Mouse (Mus musculus) stomach, postnatal 0 days (tissue): ENCODE measurements around the gene Pdcd10. TPM values are rescaled to one million over a fixed set of nuclear protein-coding genes. Genes with fewer than 3 reads are reported as not detected.

Source experiments
- ATAC-seq: fragments of 200-750 bp; cut with Nextera tagmentation; 2 replicates; pipeline ENCODE4 v1.8.0; 2017; ENCODE audit not compliant: low FRiP score, low TSS enrichment
- DNase-seq: peaks from one replicate; pipeline ENCODE4 v3.0.0-alpha.2; 2016; ENCODE audit warnings: low spot score
- H3K27ac ChIP-seq: fragments of 300-500 bp; sonication (generic); replicated peaks from 2 replicates; pipeline ENCODE4 v1.5.1; 2014; ENCODE audit warnings: mild to moderate bottlenecking, control low read depth
- H3K27me3 ChIP-seq: fragments of 300-500 bp; sonication (generic); 2 replicates; pipeline ENCODE4 v1.6.1; 2014; ENCODE audit warnings: low read length; ENCODE audit not compliant: control insufficient read depth, insufficient read depth
- H3K36me3 ChIP-seq: fragments of 300-500 bp; sonication (generic); 2 replicates; pipeline ENCODE4 v1.6.1; 2014; ENCODE audit warnings: low read length, mixed read lengths; ENCODE audit not compliant: control insufficient read depth, insufficient read depth
- H3K4me1 ChIP-seq: fragments of 300-500 bp; sonication (generic); replicated peaks from 2 replicates; pipeline ENCODE4 v1.6.1; 2014; ENCODE audit warnings: antibody characterized with exemption; ENCODE audit not compliant: control insufficient read depth, insufficient read depth
- H3K4me2 ChIP-seq: fragments of 300-500 bp; sonication (generic); replicated peaks from 2 replicates; pipeline ENCODE4 v1.6.1; 2014; ENCODE audit warnings: low read depth, mild to moderate bottlenecking, control low read depth, moderate library complexity
- H3K4me3 ChIP-seq: fragments of 300-500 bp; sonication (generic); 2 replicates; pipeline ENCODE4 v1.5.1; 2014; ENCODE audit warnings: low read depth, low read length, control low read depth
- H3K9ac ChIP-seq: fragments of 300-500 bp; sonication (generic); 2 replicates; pipeline ENCODE4 v1.6.1; 2014; ENCODE audit warnings: mild to moderate bottlenecking, low read length, control low read depth, mixed read lengths
- H3K9me3 ChIP-seq: fragments of 300-500 bp; sonication (generic); 2 replicates; pipeline ENCODE4 v1.6.1; 2016; ENCODE audit warnings: low read length; ENCODE audit not compliant: control insufficient read depth
- CTCF ChIP-seq: IDR thresholded peaks from 2 replicates; pipeline ENCODE4 v1.5.1; 2016; ENCODE audit warnings: antibody characterized with exemption, low read depth, mild to moderate bottlenecking, moderate library complexity
- EP300 ChIP-seq: optimal IDR thresholded peaks from 2 replicates; pipeline ENCODE3; 2016; ENCODE audit warnings: antibody characterized with exemption
- WGBS: fragments of 180-500 bp; shearing (Covaris S2); extraction: QIAGEN DNeasy Blood & Tissue Kit; methylation state at CpG from one replicate; pipeline ENCODE4 v1.1.7; 2014; 5-methylcytosine and 5-hydroxymethylcytosine counted together
- polyA plus RNA-seq: library from polyadenylated mRNA; unstranded; fragments of >200 nt; fragmentation: Nextera tagmentation; extraction: Ambion mirVana; gene quantifications from 2 replicates; pipeline ENCODE4 v1.2.1, GENCODE M21; 2015

Gene Pdcd10
- polyA plus RNA-seq, 1 experiment from 2014 or later, result 102 TPM

GRCm38 (mm10) chr3:75498961-75499960, 57.4 kb downstream of the Pdcd10 start:
- WGBS, result 69% methylated on average over 7 of the region's 7 CpGs

GRCm38 (mm10) chr3:75492913-75493312, 63.7 kb downstream of the Pdcd10 start:
- Histone ChIP-seq H3K4me1 (no peaks in the 10 kb centered on the region), H3K9me3 (no peaks in the 10 kb centered on the region), H3K27ac (no peak overlapping the region), H3K36me3 (no peaks in the 10 kb centered on the region), H3K4me2 (no peak overlapping the region), H3K9ac (no peak overlapping the region), H3K27me3 (no peaks in the 10 kb centered on the region), H3K4me3 (no peak overlapping the region)
- no peak for TF ChIP-seq CTCF
- TF ChIP-seq EP300, result no peak
- no peak for ATAC-seq
- WGBS, result 59% methylated on average over 3 of the region's 3 CpGs
- no peak for DNase-seq

More at GRCm38 (mm10) chr3:75498961-75499960, 57.4 kb downstream of the Pdcd10 start:
- Histone ChIP-seq H3K4me1 (no peaks in the 10 kb centered on the region), H3K36me3 (no peaks in the 10 kb centered on the region), H3K4me2 (no peak overlapping the region), H3K4me3 (no peak overlapping the region), H3K9me3 (no peaks in the 10 kb centered on the region), H3K27me3 (no peaks in the 10 kb centered on the region), H3K9ac (no peak overlapping the region), H3K27ac (no peak overlapping the region)
- ATAC-seq (peak; percentile 92), DNase-seq (no peak)
- no peak for TF ChIP-seq CTCF
- TF ChIP-seq EP300, result no peak

- Histone ChIP-seq H3K27me3 (no peaks in the 10 kb centered on the region), H3K9me3 (no peaks in the 10 kb centered on the region), H3K27ac (no peak within 1 kb of the TSS), H3K36me3 (no peaks in the 10 kb centered on the region), H3K4me1 (no peaks in the 10 kb centered on the region), H3K4me2 (no peak within 1 kb of the TSS), H3K9ac (no peak within 1 kb of the TSS), H3K4me3 (no peak within 1 kb of the TSS)
- ATAC-seq, result no peak
- TF ChIP-seq EP300 (no peak), CTCF (no peak)
- DNase-seq, result no peak
- 45% methylated on average over 2 of the region's 2 CpGs for WGBS
Observed at GRCm38 (mm10) chr3:75482056-75482455, 74.6 kb downstream of the Pdcd10 start, which contains the start of gene Wdr49. Gene Wdr49 (minus strand): TSS chr3:75482156.

- Histone ChIP-seq H3K36me3 (no peaks in the 10 kb centered on the region), H3K27ac (no peak overlapping the region), H3K4me1 (no peaks in the 10 kb centered on the region), H3K4me3 (no peak overlapping the region), H3K4me2 (no peak overlapping the region), H3K9me3 (no peaks in the 10 kb centered on the region), H3K27me3 (no peaks in the 10 kb centered on the region), H3K9ac (no peak overlapping the region)
- ATAC-seq (no peak), DNase-seq (no peak)
- WGBS, result 50% methylated on average over 7 of the region's 7 CpGs
- TF ChIP-seq CTCF, result no peak
- no peak for TF ChIP-seq EP300
Observed at GRCm38 (mm10) chr3:75475106-75475505, 81.5 kb downstream of the Pdcd10 start.

GRCm38 (mm10) chr3:75474657-75475056, 82.0 kb downstream of the Pdcd10 start:
- Histone ChIP-seq H3K36me3 (no peaks in the 10 kb centered on the region), H3K4me3 (no peak overlapping the region), H3K27ac (no peak overlapping the region), H3K27me3 (no peaks in the 10 kb centered on the region), H3K4me1 (no peaks in the 10 kb centered on the region), H3K9me3 (no peaks in the 10 kb centered on the region), H3K4me2 (no peak overlapping the region), H3K9ac (no peak overlapping the region)
- ATAC-seq (no peak), DNase-seq (no peak)
- TF ChIP-seq CTCF (no peak), EP300 (no peak)
- WGBS, result 74% methylated on average over 7 of the region's 7 CpGs

GRCm38 (mm10) chr3:75468154-75468553, 88.5 kb downstream of the Pdcd10 start:
- Histone ChIP-seq H3K9me3 (no peaks in the 10 kb centered on the region), H3K9ac (no peak overlapping the region), H3K4me2 (no peak overlapping the region), H3K27me3 (no peaks in the 10 kb centered on the region), H3K36me3 (no peaks in the 10 kb centered on the region), H3K4me1 (no peaks in the 10 kb centered on the region), H3K4me3 (no peak overlapping the region), H3K27ac (no peak overlapping the region)
- DNase-seq (no peak), ATAC-seq (no peak)
- TF ChIP-seq CTCF (no peak), EP300 (no peak)
- 80% methylated on average over 7 of the region's 7 CpGs for WGBS

Other genes with a start within 250 kb of the Pdcd10 start
- not detected in 2 replicates for gene Wdr49, start 74.7 kb downstream of the Pdcd10 start, polyA plus RNA-seq
- gene Serpini1, start 691 bp upstream of the Pdcd10 start, polyA plus RNA-seq, result 3.9 and 4.6 TPM in 2 replicates
- gene Gm29133, start 191.3 kb upstream of the Pdcd10 start, polyA plus RNA-seq, result not detected in 2 replicates